ENCODE assay signal across 8 mouse cellular contexts in genomic region chrX:74244614-74245083, GRCm38 (mm10). TPM values are rescaled to one million over a fixed set of nuclear protein-coding genes. Genes with fewer than 3 reads are reported as not detected.
DNase-seq lines count a peak whose midpoint lies in the region; ATAC-seq lines count a peak whose summit lies in the region.

No protein-coding gene starts in this region.

- peak overlapping the region; percentile 69 for H3K9ac ChIP-seq in intestine, embryonic 16.5 days (ENCODE audit: low read depth, low read length)
- H3K9ac ChIP-seq in neural tube, embryonic 14.5 days (replicated peaks; ENCODE audit: low read depth, low read length), result peak overlapping the region; percentile 74

- H3K27ac ChIP-seq in brown adipose tissue, adult 24 weeks (replicated peaks; ENCODE audit: low read depth, low read length), result peak overlapping the region; percentile 91
- H3K27ac ChIP-seq in intestine, embryonic 16.5 days (ENCODE audit: low read length), result peak overlapping the region; percentile 80
- H3K27ac ChIP-seq in neural tube, embryonic 14.5 days (ENCODE audit: low read depth, low read length), result peak overlapping the region; percentile 85; the same call in 1 of the 2 replicates

- H3K4me3 ChIP-seq in brown adipose tissue, adult 24 weeks (ENCODE audit: insufficient read depth, low read depth, low read length), result peak overlapping the region; percentile 72
- peak overlapping the region; percentile 56 for H3K4me3 ChIP-seq in intestine, embryonic 16.5 days (ENCODE audit: low read length)
- peak overlapping the region; percentile 50 for H3K4me3 ChIP-seq in neural tube, embryonic 14.5 days (ENCODE audit: low read depth, low read length)

- ATAC-seq in granulocyte monocyte progenitor cell, adult 5-6 weeks (replicated peaks; ENCODE audit: poor library complexity, severe bottlenecking), result peak; percentile 11; the same call in 1 of the 2 replicates
- peak; percentile 31 for ATAC-seq in intestine, embryonic 16.5 days
- ATAC-seq in neural tube, embryonic 14.5 days (ENCODE audit: low read depth), result peak; percentile 26; the same call in 1 of the 2 replicates

- H3K4me1 ChIP-seq in brown adipose tissue, adult 24 weeks (ENCODE audit: control insufficient read depth, insufficient read depth, insufficient read length, low read length), result no peaks in the 10 kb centered on the region
- H3K4me1 ChIP-seq in intestine, embryonic 16.5 days (ENCODE audit: control insufficient read depth, insufficient read depth, low read length), result peaks cover 8% of the 10 kb centered on the region
- H3K4me1 ChIP-seq in neural tube, embryonic 14.5 days (ENCODE audit: control insufficient read depth, insufficient read depth, low read length), result peaks cover 6% of the 10 kb centered on the region; the same call in 1 of the 2 replicates

- H3K4me2 ChIP-seq in intestine, embryonic 16.5 days (ENCODE audit: low read depth, low read length), result peak overlapping the region; percentile 46
- peak overlapping the region; percentile 68 for H3K4me2 ChIP-seq in neural tube, embryonic 14.5 days (ENCODE audit: low read depth, low read length)

- no peaks in the 10 kb centered on the region for H3K9me3 ChIP-seq in intestine, embryonic 16.5 days (ENCODE audit: control insufficient read depth, low read length)
- no peaks in the 10 kb centered on the region for H3K9me3 ChIP-seq in neural tube, embryonic 14.5 days (ENCODE audit: control insufficient read depth, low read length)

- WGBS in intestine, embryonic 16.5 days, result 13% methylated on average over 2 of the region's 3 CpGs
- WGBS in neural tube, embryonic 14.5 days, result 25% methylated on average over 3 of the region's 3 CpGs

- peak; percentile 39 to 70 for DNase-seq in right cerebral cortex, postnatal 10 days (ENCODE audit: low spot score in 2 of 2)
- DNase-seq in right cerebral cortex, postnatal 36 days (ENCODE audit: low spot score in 2 of 2), result no peak
- peak; percentile 71 to 73 for DNase-seq in lung, adult 18-20 months
- no peak for DNase-seq in left cerebral cortex, adult 11 months (ENCODE audit: low spot score)

- H3K27me3 ChIP-seq in intestine, embryonic 16.5 days (replicated peaks; ENCODE audit: control insufficient read depth, insufficient read depth, low read length), result no peaks in the 10 kb centered on the region
- H3K27me3 ChIP-seq in neural tube, embryonic 14.5 days (ENCODE audit: control insufficient read depth, insufficient read depth, low read length), result no peaks in the 10 kb centered on the region

- H3K36me3 ChIP-seq in intestine, embryonic 16.5 days (ENCODE audit: control insufficient read depth, insufficient read depth, low read length), result peaks cover 6% of the 10 kb centered on the region; the same call in 1 of the 2 replicates
- peaks cover 28% of the 10 kb centered on the region for H3K36me3 ChIP-seq in neural tube, embryonic 14.5 days (ENCODE audit: control insufficient read depth, insufficient read depth, low read length)

RNA-seq across cellular contexts. Expression of gene Flna, which starts 5.0 kb away (rescaled TPM):
- 24.7 and 28.9 TPM in 2 replicates for polyA plus RNA-seq in brown adipose tissue, adult 24 weeks (2012; ENCODE audit: insufficient read depth, insufficient read length, missing spikeins)
- 292 and 348 TPM in 2 replicates for total RNA-seq in granulocyte monocyte progenitor cell, adult 5-6 weeks (2014; fragmentation: Nextera tagmentation)
- total RNA-seq in granulocyte monocyte progenitor cell, adult 5-6 weeks (2017), result 465 and 529 TPM in 2 replicates
- polyA plus RNA-seq in intestine, embryonic 16.5 days (2015; fragmentation: Nextera tagmentation; extraction: Ambion mirVana), result 240 and 269 TPM in 2 replicates
- 63.0 and 121 TPM in 2 replicates for polyA plus RNA-seq in neural tube, embryonic 14.5 days (2014; fragmentation: Nextera tagmentation; extraction: Ambion mirVana)

RNA-seq across cellular contexts. Expression of gene Emd, which starts 9.8 kb away (rescaled TPM):
- polyA plus RNA-seq in brown adipose tissue, adult 24 weeks (2012; ENCODE audit: insufficient read depth, insufficient read length, missing spikeins), result 18.7 and 31.6 TPM in 2 replicates
- total RNA-seq in granulocyte monocyte progenitor cell, adult 5-6 weeks (2014; fragmentation: Nextera tagmentation), result 81.8 and 85.5 TPM in 2 replicates
- total RNA-seq in granulocyte monocyte progenitor cell, adult 5-6 weeks (2017), result 71.0 and 75.6 TPM in 2 replicates
- polyA plus RNA-seq in intestine, embryonic 16.5 days (2015; fragmentation: Nextera tagmentation; extraction: Ambion mirVana), result 18.3 and 22.5 TPM in 2 replicates
- 12.6 and 17.0 TPM in 2 replicates for polyA plus RNA-seq in neural tube, embryonic 14.5 days (2014; fragmentation: Nextera tagmentation; extraction: Ambion mirVana)

RNA-seq across cellular contexts. Expression of gene Rpl10, which starts 26.0 kb away (rescaled TPM):
- 13.0 and 69.4 TPM in 2 replicates for polyA plus RNA-seq in brown adipose tissue, adult 24 weeks (2012; ENCODE audit: insufficient read depth, insufficient read length, missing spikeins)
- total RNA-seq in granulocyte monocyte progenitor cell, adult 5-6 weeks (2014; fragmentation: Nextera tagmentation), result 5,642 and 5,847 TPM in 2 replicates
- 1,448 and 1,548 TPM in 2 replicates for total RNA-seq in granulocyte monocyte progenitor cell, adult 5-6 weeks (2017)
- 822 and 863 TPM in 2 replicates for polyA plus RNA-seq in intestine, embryonic 16.5 days (2015; fragmentation: Nextera tagmentation; extraction: Ambion mirVana)
- 476 and 568 TPM in 2 replicates for polyA plus RNA-seq in neural tube, embryonic 14.5 days (2014; fragmentation: Nextera tagmentation; extraction: Ambion mirVana)

RNA-seq across cellular contexts. Expression of gene Taz, which starts 37.1 kb away (rescaled TPM):
- polyA plus RNA-seq in brown adipose tissue, adult 24 weeks (2012; ENCODE audit: insufficient read depth, insufficient read length, missing spikeins), result 45.1 and 49.6 TPM in 2 replicates
- 29.2 and 47.6 TPM in 2 replicates for total RNA-seq in granulocyte monocyte progenitor cell, adult 5-6 weeks (2014; fragmentation: Nextera tagmentation)
- 30.8 and 41.0 TPM in 2 replicates for total RNA-seq in granulocyte monocyte progenitor cell, adult 5-6 weeks (2017)
- polyA plus RNA-seq in intestine, embryonic 16.5 days (2015; fragmentation: Nextera tagmentation; extraction: Ambion mirVana), result 85.3 and 91.1 TPM in 2 replicates
- polyA plus RNA-seq in neural tube, embryonic 14.5 days (2014; fragmentation: Nextera tagmentation; extraction: Ambion mirVana), result 62.0 and 65.8 TPM in 2 replicates

RNA-seq across cellular contexts. Expression of gene Dnase1l1, which starts 37.5 kb away (rescaled TPM):
- 9.9 and 11.9 TPM in 2 replicates for polyA plus RNA-seq in brown adipose tissue, adult 24 weeks (2012; ENCODE audit: insufficient read depth, insufficient read length, missing spikeins)
- 28.6 and 34.8 TPM in 2 replicates for total RNA-seq in granulocyte monocyte progenitor cell, adult 5-6 weeks (2014; fragmentation: Nextera tagmentation)
- 5.0 and 9.1 TPM in 2 replicates for total RNA-seq in granulocyte monocyte progenitor cell, adult 5-6 weeks (2017)
- 12.4 and 14.5 TPM in 2 replicates for polyA plus RNA-seq in intestine, embryonic 16.5 days (2015; fragmentation: Nextera tagmentation; extraction: Ambion mirVana)
- polyA plus RNA-seq in neural tube, embryonic 14.5 days (2014; fragmentation: Nextera tagmentation; extraction: Ambion mirVana), result 3.7 and 4.1 TPM in 2 replicates

Comparison
In these comparisons a context has a peak if more than half of its experiments do, and no peak if none do; other contexts are left out.
1. DNase-seq: peak in right cerebral cortex, postnatal 10 days (2 of 2) and lung, adult 18-20 months (2 of 2); none in right cerebral cortex, postnatal 36 days (0 of 2) and left cerebral cortex, adult 11 months (single experiment).
2. Peak in every context shown above with its lines, with median percentiles within 50 percentile points of each other: H3K27ac ChIP-seq, H3K4me3 ChIP-seq and ATAC-seq.